In the genomic region with DNA sequence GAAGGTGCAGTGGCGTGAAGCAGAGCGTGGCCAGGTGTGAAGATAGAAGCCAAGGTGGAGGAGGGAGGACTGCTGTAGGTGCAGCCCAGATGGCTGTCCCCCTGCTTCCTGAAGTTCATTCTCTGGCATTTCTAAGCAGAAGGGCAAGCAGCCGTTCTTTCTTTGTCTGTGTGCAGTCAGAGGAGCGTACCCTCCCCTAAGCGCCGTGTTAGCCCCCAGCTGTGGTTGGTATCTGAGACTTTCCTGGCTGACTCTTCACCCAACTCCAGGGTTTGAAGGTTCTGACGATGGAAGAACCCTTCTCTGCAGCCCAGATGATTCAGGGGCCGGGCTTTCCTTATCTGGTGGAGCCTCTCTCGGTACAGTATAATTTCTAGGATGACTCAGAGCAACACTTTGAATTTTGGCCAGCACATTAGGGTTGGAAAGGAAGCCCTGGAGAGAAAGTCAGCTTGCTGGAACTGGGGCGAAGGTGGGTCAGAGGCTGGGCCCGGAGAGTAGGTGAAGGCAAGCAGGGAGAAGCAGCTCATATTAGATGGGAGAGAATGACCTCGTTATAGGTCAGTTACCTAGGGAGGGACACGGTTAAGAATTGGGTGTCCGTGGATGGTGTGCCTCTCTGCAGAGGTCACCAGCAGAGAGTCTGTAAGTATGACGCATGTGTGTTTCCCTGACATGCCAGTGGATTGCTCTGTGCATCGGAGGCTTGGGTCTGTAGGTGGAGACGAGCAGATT, we compare ENCODE assay signal across 8 mouse cellular contexts. TPM values are rescaled to one million over a fixed set of nuclear protein-coding genes. Genes with fewer than 3 reads are reported as not detected.
DNase-seq lines count a peak whose midpoint lies in the region; ATAC-seq and TF ChIP-seq lines count a peak whose summit lies in the region.

No protein-coding gene starts in this region.

- H3K4me1 ChIP-seq in forebrain, embryonic 12.5 days, result peaks cover 34% of the 10 kb centered on the region
- peaks cover 8% of the 10 kb centered on the region; the same call in 1 of the 2 replicates for H3K4me1 ChIP-seq in forebrain, postnatal 0 days (ENCODE audit: insufficient read depth)
- peaks cover 54% of the 10 kb centered on the region for H3K4me1 ChIP-seq in heart, embryonic 16.5 days (ENCODE audit: control insufficient read depth, insufficient read depth, low read length)
- peaks cover 56% of the 10 kb centered on the region for H3K4me1 ChIP-seq in liver, embryonic 16.5 days (ENCODE audit: control insufficient read depth, low read depth, low read length)

- no peak overlapping the region; the same call in 1 of the 2 replicates for H3K4me2 ChIP-seq in forebrain, embryonic 12.5 days
- H3K4me2 ChIP-seq in forebrain, postnatal 0 days (ENCODE audit: low read depth), result no peak overlapping the region
- peak overlapping the region; percentile 63 for H3K4me2 ChIP-seq in heart, embryonic 16.5 days (ENCODE audit: low read depth, low read length)
- H3K4me2 ChIP-seq in liver, embryonic 16.5 days (ENCODE audit: low read depth, low read length), result peak overlapping the region; percentile 55

- TF ChIP-seq CTCF in forebrain, postnatal 0 days (IDR thresholded peaks at IDR 0.05; ENCODE audit: low read depth), result no peak

- H3K36me3 ChIP-seq in forebrain, embryonic 12.5 days (replicated peaks), result no peaks in the 10 kb centered on the region
- no peaks in the 10 kb centered on the region for H3K36me3 ChIP-seq in forebrain, postnatal 0 days (ENCODE audit: insufficient read depth)
- H3K36me3 ChIP-seq in heart, embryonic 16.5 days (ENCODE audit: control insufficient read depth, insufficient read depth), result no peaks in the 10 kb centered on the region; the same call in 1 of the 2 replicates
- H3K36me3 ChIP-seq in liver, embryonic 16.5 days (ENCODE audit: control insufficient read depth, insufficient read depth), result no peaks in the 10 kb centered on the region

- H3K27me3 ChIP-seq in forebrain, embryonic 12.5 days, result no peaks in the 10 kb centered on the region
- H3K27me3 ChIP-seq in forebrain, postnatal 0 days (ENCODE audit: insufficient read depth, low read length), result no peaks in the 10 kb centered on the region
- H3K27me3 ChIP-seq in heart, embryonic 16.5 days (ENCODE audit: control insufficient read depth, insufficient read depth, low read length), result no peaks in the 10 kb centered on the region
- no peaks in the 10 kb centered on the region for H3K27me3 ChIP-seq in liver, embryonic 16.5 days (ENCODE audit: control insufficient read depth, insufficient read depth, low read depth, low read length)

- no peak; the same call in 1 of the 2 replicates for ATAC-seq in forebrain, embryonic 12.5 days (ENCODE audit: low FRiP score)
- no peak for ATAC-seq in forebrain, postnatal 0 days
- ATAC-seq in heart, embryonic 16.5 days (replicated peaks; ENCODE audit: extremely low read depth, insufficient read depth, low FRiP score), result peak; percentile 46
- peak; percentile 49 for ATAC-seq in liver, embryonic 16.5 days (ENCODE audit: low read depth)

- H3K4me3 ChIP-seq in forebrain, embryonic 12.5 days (replicated peaks), result no peak overlapping the region
- no peak overlapping the region for H3K4me3 ChIP-seq in forebrain, postnatal 0 days (ENCODE audit: low read depth, low read length)
- peak overlapping the region; percentile 16; the same call in 1 of the 2 replicates for H3K4me3 ChIP-seq in heart, embryonic 16.5 days (ENCODE audit: low read length)
- peak overlapping the region; percentile 17; the same call in 1 of the 2 replicates for H3K4me3 ChIP-seq in liver, embryonic 16.5 days (ENCODE audit: low read depth, low read length)

- H3K9me3 ChIP-seq in forebrain, embryonic 12.5 days, result no peaks in the 10 kb centered on the region
- H3K9me3 ChIP-seq in forebrain, postnatal 0 days (ENCODE audit: low read length), result no peaks in the 10 kb centered on the region
- no peaks in the 10 kb centered on the region for H3K9me3 ChIP-seq in heart, embryonic 16.5 days (replicated peaks; ENCODE audit: control insufficient read depth, low read length)
- H3K9me3 ChIP-seq in liver, embryonic 16.5 days (replicated peaks; ENCODE audit: control insufficient read depth, low read length), result no peaks in the 10 kb centered on the region

- 69% methylated on average over 17 of the region's 17 CpGs for WGBS in forebrain, embryonic 12.5 days
- 58% methylated on average over 17 of the region's 17 CpGs for WGBS in forebrain, postnatal 0 days
- 26% methylated on average over 17 of the region's 17 CpGs for WGBS in heart, embryonic 16.5 days
- 43% methylated on average over 17 of the region's 17 CpGs for WGBS in liver, embryonic 16.5 days (ENCODE audit: insufficient replicate concordance)

- peak overlapping the region; percentile 50; the same call in 1 of the 2 replicates for H3K27ac ChIP-seq in forebrain, embryonic 12.5 days
- H3K27ac ChIP-seq in forebrain, postnatal 0 days (ENCODE audit: low read depth, low read length), result no peak overlapping the region
- H3K27ac ChIP-seq in heart, embryonic 16.5 days (ENCODE audit: low read length), result peak overlapping the region; percentile 95
- peak overlapping the region; percentile 78 for H3K27ac ChIP-seq in liver, embryonic 16.5 days (ENCODE audit: low read length)

- DNase-seq in forebrain, postnatal 0 days, result no peak
- DNase-seq in A20 (ENCODE audit: low read depth, low spot score), result peak; percentile 71
- DNase-seq in cerebellum, adult 9-10 months, result peak; percentile 60
- DNase-seq in thymus, postnatal 0 days (ENCODE audit: low spot score), result peak; percentile 39
- DNase-seq in right cerebral cortex, postnatal 25 days, result no peak

- no peak overlapping the region for H3K9ac ChIP-seq in forebrain, embryonic 12.5 days
- no peak overlapping the region for H3K9ac ChIP-seq in forebrain, postnatal 0 days
- H3K9ac ChIP-seq in heart, embryonic 16.5 days (ENCODE audit: low read length), result peak overlapping the region; percentile 65
- peak overlapping the region; percentile 43; the same call in 1 of the 2 replicates for H3K9ac ChIP-seq in liver, embryonic 16.5 days (ENCODE audit: low read depth, low read length)

RNA-seq across cellular contexts. Expression of a gene that starts 23.9 kb away (rescaled TPM):
- polyA plus RNA-seq in forebrain, embryonic 12.5 days (2016; fragmentation: Nextera tagmentation; extraction: Ambion mirVana), result 15.9 TPM in 2 replicates
- 24.4 and 34.2 TPM in 2 replicates for total RNA-seq in forebrain, postnatal 0 days (2014; rRNA removed)
- 16.1 and 20.8 TPM in 2 replicates for polyA plus RNA-seq in forebrain, postnatal 0 days (2015; fragmentation: Nextera tagmentation; extraction: Ambion mirVana)
- 13.1 and 14.0 TPM in 2 replicates for polyA plus RNA-seq in heart, embryonic 16.5 days (2015; fragmentation: Nextera tagmentation; extraction: Ambion mirVana)
- 5.8 and 6.0 TPM in 2 replicates for polyA plus RNA-seq in liver, embryonic 16.5 days (2015; fragmentation: Nextera tagmentation; extraction: Ambion mirVana)
- 14.7 and 16.4 TPM in 2 replicates for polyA plus RNA-seq in thymus, postnatal 0 days (2015; fragmentation: Nextera tagmentation; extraction: Ambion mirVana)

Comparison
In these comparisons a context has a peak if more than half of its experiments do, and no peak if none do; other contexts are left out.
1. ATAC-seq: peak in heart, embryonic 16.5 days (single experiment) and liver, embryonic 16.5 days (single experiment); none in forebrain, embryonic 12.5 days (single experiment) and forebrain, postnatal 0 days (single experiment).
2. H3K4me2 ChIP-seq: peak in heart, embryonic 16.5 days (single experiment) and liver, embryonic 16.5 days (single experiment); none in forebrain, embryonic 12.5 days (single experiment) and forebrain, postnatal 0 days (single experiment).
3. H3K4me3 ChIP-seq: peak in heart, embryonic 16.5 days (single experiment) and liver, embryonic 16.5 days (single experiment); none in forebrain, embryonic 12.5 days (single experiment) and forebrain, postnatal 0 days (single experiment).
4. H3K9ac ChIP-seq: peak in heart, embryonic 16.5 days (single experiment) and liver, embryonic 16.5 days (single experiment); none in forebrain, embryonic 12.5 days (single experiment) and forebrain, postnatal 0 days (single experiment).
5. DNase-seq: peak in A20 (single experiment), cerebellum, adult 9-10 months (single experiment) and thymus, postnatal 0 days (single experiment); none in forebrain, postnatal 0 days (single experiment) and right cerebral cortex, postnatal 25 days (single experiment).